Mouse (Mus musculus): ENCODE results near the gene Rbbp5. TPM values are rescaled to one million over a fixed set of nuclear protein-coding genes. Genes with fewer than 3 reads are reported as not detected.

Gene Rbbp5
- polyA plus RNA-seq, 1 experiment from 2014 or later, result 16.5 TPM

- no peak for DNase-seq (ENCODE audit: low spot score)
- peaks cover 34% of the 10 kb centered on the region for H3K36me3 ChIP-seq (ENCODE audit: insufficient read depth, low read length)
- no peak overlapping the region for H3K4me3 ChIP-seq (ENCODE audit: low read depth, low read length)
- 92% methylated on average over 7 of the region's 7 CpGs for WGBS
- H3K27me3 ChIP-seq (replicated peaks; ENCODE audit: insufficient read depth, low read length), result no peaks in the 10 kb centered on the region
- TF ChIP-seq CTCF (IDR thresholded peaks at IDR 0.05) (no peak), EP300 (IDR thresholded peaks at IDR 0.05) (no peak)
- ATAC-seq, result no peak
- no peak overlapping the region for H3K4me2 ChIP-seq (replicated peaks; ENCODE audit: low read depth, low read length)
- no peaks in the 10 kb centered on the region for H3K9me3 ChIP-seq (ENCODE audit: low read length)
- no peak overlapping the region for H3K27ac ChIP-seq (ENCODE audit: low read length)
- no peak overlapping the region for H3K9ac ChIP-seq (replicated peaks; ENCODE audit: low read depth)
- peaks cover 3% of the 10 kb centered on the region; the same call in 1 of the 2 replicates for H3K4me1 ChIP-seq (ENCODE audit: insufficient read depth, low read depth, low read length)
These were observed 29.5 kb downstream of the Rbbp5 start for GRCm38 (mm10) chr1:132506656-132507055.

DNA sequence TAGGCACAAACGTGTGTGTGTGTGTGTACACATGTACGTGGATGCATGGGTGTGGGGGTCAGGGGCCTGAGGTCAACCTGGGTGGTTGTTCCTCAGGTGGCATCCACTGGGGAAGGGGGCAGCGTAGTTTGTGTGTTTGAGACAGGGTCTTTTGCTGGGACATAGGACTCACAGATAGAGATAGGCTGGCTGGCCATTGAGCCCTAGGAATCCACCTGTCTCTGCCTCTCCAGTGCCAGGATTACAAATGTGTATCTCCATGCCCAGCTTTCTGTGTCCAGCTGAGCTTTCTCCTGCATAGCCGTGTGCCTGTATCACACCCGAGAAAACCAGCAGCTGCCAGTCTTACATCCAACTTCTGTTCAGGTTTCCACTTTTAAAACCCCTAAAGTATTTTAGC is 32.6 kb downstream of the Rbbp5 start:
- DNase-seq (ENCODE audit: low spot score), result no peak
- Histone ChIP-seq H3K4me3 (ENCODE audit: low read depth, low read length) (no peak overlapping the region), H3K4me1 (ENCODE audit: insufficient read depth, low read depth, low read length) (peaks cover 3% of the 10 kb centered on the region; the same call in 1 of the 2 replicates), H3K9me3 (ENCODE audit: low read length) (no peaks in the 10 kb centered on the region), H3K27me3 (replicated peaks; ENCODE audit: insufficient read depth, low read length) (no peaks in the 10 kb centered on the region), H3K4me2 (replicated peaks; ENCODE audit: low read depth, low read length) (no peak overlapping the region), H3K36me3 (ENCODE audit: insufficient read depth, low read length) (peaks cover 17% of the 10 kb centered on the region), H3K9ac (replicated peaks; ENCODE audit: low read depth) (no peak overlapping the region), H3K27ac (ENCODE audit: low read length) (no peak overlapping the region)
- no peak for ATAC-seq
- TF ChIP-seq EP300 (IDR thresholded peaks at IDR 0.05) (no peak), CTCF (IDR thresholded peaks at IDR 0.05) (no peak)
- WGBS, result 77% methylated on average over 5 of the region's 5 CpGs

DNA sequence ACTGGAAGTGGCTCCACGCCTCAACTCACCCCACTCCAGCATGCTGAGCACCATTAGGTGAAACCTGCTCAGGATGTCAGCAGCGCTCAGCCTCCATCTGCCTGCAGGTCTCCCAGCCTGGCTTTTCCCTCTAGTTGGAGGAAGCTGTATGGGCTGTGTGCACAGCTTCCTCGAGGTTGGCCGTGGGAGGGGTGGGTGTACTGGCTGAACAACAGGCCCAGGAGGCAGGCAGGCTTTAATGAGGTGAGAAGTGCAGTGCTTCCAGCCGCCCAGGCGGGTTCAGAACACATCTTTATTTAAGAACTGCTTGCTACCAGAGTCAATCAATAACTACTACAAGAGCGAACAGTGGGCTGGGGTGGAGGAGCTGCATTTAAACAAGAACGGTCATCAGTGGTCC is 34.4 kb downstream of the Rbbp5 start:
- Histone ChIP-seq H3K4me1 (ENCODE audit: insufficient read depth, low read depth, low read length) (peaks cover 3% of the 10 kb centered on the region; the same call in 1 of the 2 replicates), H3K27ac (ENCODE audit: low read length) (no peak overlapping the region), H3K9ac (replicated peaks; ENCODE audit: low read depth) (no peak overlapping the region), H3K27me3 (replicated peaks; ENCODE audit: insufficient read depth, low read length) (no peaks in the 10 kb centered on the region), H3K4me3 (ENCODE audit: low read depth, low read length) (no peak overlapping the region), H3K9me3 (ENCODE audit: low read length) (no peaks in the 10 kb centered on the region), H3K4me2 (replicated peaks; ENCODE audit: low read depth, low read length) (no peak overlapping the region), H3K36me3 (ENCODE audit: insufficient read depth, low read length) (peaks cover 12% of the 10 kb centered on the region)
- TF ChIP-seq CTCF (IDR thresholded peaks at IDR 0.05) (no peak), EP300 (IDR thresholded peaks at IDR 0.05) (no peak)
- 30% methylated on average over 8 of the region's 8 CpGs for WGBS
- DNase-seq (ENCODE audit: low spot score) (peak; percentile 22), ATAC-seq (peak; percentile 35; the same call in 1 of the 2 replicates)

GRCm38 (mm10) chr1:132512106-132512505 is 34.9 kb downstream of the Rbbp5 start:
- Histone ChIP-seq H3K27ac (ENCODE audit: low read length) (no peak overlapping the region), H3K9me3 (ENCODE audit: low read length) (no peaks in the 10 kb centered on the region), H3K9ac (replicated peaks; ENCODE audit: low read depth) (no peak overlapping the region), H3K4me3 (ENCODE audit: low read depth, low read length) (no peak overlapping the region), H3K36me3 (ENCODE audit: insufficient read depth, low read length) (peaks cover 7% of the 10 kb centered on the region), H3K4me2 (replicated peaks; ENCODE audit: low read depth, low read length) (no peak overlapping the region), H3K4me1 (ENCODE audit: insufficient read depth, low read depth, low read length) (peaks cover 3% of the 10 kb centered on the region; the same call in 1 of the 2 replicates), H3K27me3 (replicated peaks; ENCODE audit: insufficient read depth, low read length) (no peaks in the 10 kb centered on the region)
- DNase-seq (ENCODE audit: low spot score), result no peak
- WGBS, result 66% methylated on average over 8 of the region's 8 CpGs
- TF ChIP-seq EP300 (IDR thresholded peaks at IDR 0.05) (no peak), CTCF (IDR thresholded peaks at IDR 0.05) (no peak)
- ATAC-seq, result no peak

GRCm38 (mm10) chr1:132515339-132515738 is 38.2 kb downstream of the Rbbp5 start:
- DNase-seq (ENCODE audit: low spot score) (no peak), ATAC-seq (no peak)
- no peaks in the 10 kb centered on the region for H3K9me3 ChIP-seq (ENCODE audit: low read length)
- H3K4me1 ChIP-seq (ENCODE audit: insufficient read depth, low read depth, low read length), result peaks cover 3% of the 10 kb centered on the region; the same call in 1 of the 2 replicates
- TF ChIP-seq EP300 (IDR thresholded peaks at IDR 0.05) (no peak), CTCF (IDR thresholded peaks at IDR 0.05) (no peak)
- no peaks in the 10 kb centered on the region for H3K27me3 ChIP-seq (replicated peaks; ENCODE audit: insufficient read depth, low read length)
- H3K36me3 ChIP-seq (ENCODE audit: insufficient read depth, low read length), result no peaks in the 10 kb centered on the region
- H3K4me2 ChIP-seq (replicated peaks; ENCODE audit: low read depth, low read length), result no peak overlapping the region
- H3K9ac ChIP-seq (replicated peaks; ENCODE audit: low read depth), result no peak overlapping the region
- no peak overlapping the region for H3K27ac ChIP-seq (ENCODE audit: low read length)
- WGBS, result 90% methylated on average over 12 of the region's 12 CpGs
- H3K4me3 ChIP-seq (ENCODE audit: low read depth, low read length), result no peak overlapping the region

DNA sequence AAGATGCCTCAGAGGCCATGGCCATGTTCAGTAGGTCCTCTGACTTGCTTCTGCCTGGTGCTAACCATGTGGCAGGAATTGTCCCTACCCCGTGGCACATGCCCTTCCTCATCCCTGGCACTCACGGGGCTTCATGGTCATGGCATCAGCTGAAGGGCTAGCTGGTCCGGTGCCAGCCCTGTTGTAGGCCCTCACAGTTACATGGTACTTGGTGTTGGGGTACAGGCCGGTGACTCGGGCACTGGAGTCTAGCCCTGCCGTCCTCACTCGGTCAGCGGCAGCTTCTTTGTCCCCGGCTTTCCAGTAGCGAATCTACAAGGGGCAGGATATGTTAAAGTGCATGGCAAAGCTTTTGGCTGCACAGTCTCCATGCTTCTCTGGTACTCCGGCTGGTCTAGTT is 39.6 kb downstream of the Rbbp5 start:
- no peaks in the 10 kb centered on the region for H3K9me3 ChIP-seq (ENCODE audit: low read length)
- H3K27ac ChIP-seq (ENCODE audit: low read length), result no peak overlapping the region
- TF ChIP-seq EP300 (IDR thresholded peaks at IDR 0.05), result no peak
- no peak for TF ChIP-seq CTCF (IDR thresholded peaks at IDR 0.05)
- H3K9ac ChIP-seq (replicated peaks; ENCODE audit: low read depth), result no peak overlapping the region
- H3K4me3 ChIP-seq (ENCODE audit: low read depth, low read length), result no peak overlapping the region
- no peaks in the 10 kb centered on the region for H3K27me3 ChIP-seq (replicated peaks; ENCODE audit: insufficient read depth, low read length)
- no peak for ATAC-seq
- no peaks in the 10 kb centered on the region for H3K36me3 ChIP-seq (ENCODE audit: insufficient read depth, low read length)
- H3K4me2 ChIP-seq (replicated peaks; ENCODE audit: low read depth, low read length), result no peak overlapping the region
- no peak for DNase-seq (ENCODE audit: low spot score)
- no peaks in the 10 kb centered on the region; the same call in 1 of the 2 replicates for H3K4me1 ChIP-seq (ENCODE audit: insufficient read depth, low read depth, low read length)
- WGBS, result 89% methylated on average over 11 of the region's 11 CpGs

DNA sequence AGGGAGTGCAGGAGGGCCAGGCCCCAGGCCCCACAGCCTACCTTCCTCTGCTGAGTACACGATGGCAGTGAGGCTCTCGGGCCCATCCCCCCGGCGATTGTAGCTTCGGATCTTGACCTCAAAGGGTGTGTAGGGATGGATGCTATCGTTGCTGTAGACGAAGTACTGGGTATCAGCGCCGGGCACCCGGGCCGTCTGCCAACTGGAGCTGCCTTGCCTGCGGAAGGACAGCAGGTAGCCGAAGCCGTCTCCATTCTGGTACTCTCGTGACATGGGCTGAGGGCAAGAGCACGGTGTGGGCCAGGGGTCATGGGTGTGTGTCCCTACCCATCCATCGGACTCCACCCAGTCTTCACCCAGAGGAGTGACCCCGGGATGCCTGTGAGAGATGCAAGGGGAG is 41.5 kb downstream of the Rbbp5 start:
- no peak overlapping the region for H3K4me2 ChIP-seq (replicated peaks; ENCODE audit: low read depth, low read length)
- no peaks in the 10 kb centered on the region for H3K4me1 ChIP-seq (ENCODE audit: insufficient read depth, low read depth, low read length)
- H3K36me3 ChIP-seq (ENCODE audit: insufficient read depth, low read length), result no peaks in the 10 kb centered on the region
- DNase-seq (ENCODE audit: low spot score), result no peak
- no peak for ATAC-seq
- no peak overlapping the region for H3K9ac ChIP-seq (replicated peaks; ENCODE audit: low read depth)
- no peak for TF ChIP-seq CTCF (IDR thresholded peaks at IDR 0.05)
- TF ChIP-seq EP300 (IDR thresholded peaks at IDR 0.05), result no peak
- H3K4me3 ChIP-seq (ENCODE audit: low read depth, low read length), result no peak overlapping the region
- no peaks in the 10 kb centered on the region for H3K27me3 ChIP-seq (replicated peaks; ENCODE audit: insufficient read depth, low read length)
- no peaks in the 10 kb centered on the region for H3K9me3 ChIP-seq (ENCODE audit: low read length)
- 70% methylated on average over 18 of the region's 18 CpGs for WGBS
- H3K27ac ChIP-seq (ENCODE audit: low read length), result no peak overlapping the region
